Mouse (Mus musculus): ENCODE measurements around the gene Igfbp6.
A peak's percentile ranks its signal among the peaks of the same experiment; 100 is the strongest.
"Not testable (repeated sequence)": the region's sequence is repeated elsewhere in the genome, so short reads cannot be mapped to it uniquely, and the experiment has no call there.

The Igfbp6 gene

DNA sequence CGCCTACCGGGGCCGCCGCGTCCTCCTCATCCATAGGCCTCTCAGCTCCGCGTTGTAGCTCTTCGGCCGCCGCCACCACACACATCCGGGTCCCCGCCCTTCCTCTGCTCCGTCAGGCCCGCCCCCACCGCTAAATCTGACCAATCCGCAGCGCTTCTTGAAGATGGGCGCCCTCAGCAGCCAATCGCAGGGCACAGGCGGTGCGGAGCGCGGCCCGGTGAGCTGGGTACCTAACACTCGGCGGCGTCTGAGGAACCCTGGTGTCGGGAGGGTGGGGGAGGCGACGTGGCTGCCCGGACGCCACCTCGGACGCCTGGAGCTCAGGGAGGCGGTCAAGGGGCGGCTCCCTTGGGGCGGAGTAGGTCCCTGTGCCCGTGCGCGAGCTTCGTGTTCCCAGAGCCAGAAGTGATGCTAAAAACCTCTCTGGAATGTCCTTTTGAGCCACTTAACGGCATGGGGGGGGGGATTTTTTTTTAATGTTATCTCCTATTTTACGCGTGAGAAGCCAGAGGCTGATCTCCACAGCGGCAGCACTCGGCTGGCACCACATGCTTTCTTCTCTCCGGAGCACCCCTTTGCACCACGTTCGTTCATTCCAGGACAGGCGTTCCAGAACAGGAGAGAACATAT is 7.9 kb upstream of the Igfbp6 start, which contains the start of gene Spryd3:
Gene Spryd3 (minus strand): TSS at position 106 of the 630 bp plus-strand sequence.
- peak; percentile 99 for DNase-seq (ENCODE audit: extremely low spot score)

DNA sequence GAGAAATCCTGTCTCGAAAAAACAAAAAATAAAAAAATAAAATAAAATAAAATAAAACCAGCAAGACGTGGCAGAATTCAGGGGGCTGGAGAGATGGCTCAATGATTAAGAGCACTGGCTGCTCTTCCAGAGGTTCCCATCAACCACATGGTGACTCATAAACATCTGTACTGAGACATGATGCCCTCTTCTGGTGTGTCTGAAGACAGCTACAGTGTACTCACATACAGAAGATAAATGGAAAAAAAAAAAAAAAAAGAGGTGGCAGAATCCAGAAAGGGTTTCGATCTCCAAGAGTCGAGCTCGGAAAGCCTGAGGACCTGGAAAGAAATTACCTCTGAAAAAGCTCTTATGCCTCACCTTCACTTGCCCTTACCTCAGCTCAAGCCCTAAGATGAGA is 3.0 kb upstream of the Igfbp6 start:
- DNase-seq (ENCODE audit: extremely low spot score), result no peak

DNA sequence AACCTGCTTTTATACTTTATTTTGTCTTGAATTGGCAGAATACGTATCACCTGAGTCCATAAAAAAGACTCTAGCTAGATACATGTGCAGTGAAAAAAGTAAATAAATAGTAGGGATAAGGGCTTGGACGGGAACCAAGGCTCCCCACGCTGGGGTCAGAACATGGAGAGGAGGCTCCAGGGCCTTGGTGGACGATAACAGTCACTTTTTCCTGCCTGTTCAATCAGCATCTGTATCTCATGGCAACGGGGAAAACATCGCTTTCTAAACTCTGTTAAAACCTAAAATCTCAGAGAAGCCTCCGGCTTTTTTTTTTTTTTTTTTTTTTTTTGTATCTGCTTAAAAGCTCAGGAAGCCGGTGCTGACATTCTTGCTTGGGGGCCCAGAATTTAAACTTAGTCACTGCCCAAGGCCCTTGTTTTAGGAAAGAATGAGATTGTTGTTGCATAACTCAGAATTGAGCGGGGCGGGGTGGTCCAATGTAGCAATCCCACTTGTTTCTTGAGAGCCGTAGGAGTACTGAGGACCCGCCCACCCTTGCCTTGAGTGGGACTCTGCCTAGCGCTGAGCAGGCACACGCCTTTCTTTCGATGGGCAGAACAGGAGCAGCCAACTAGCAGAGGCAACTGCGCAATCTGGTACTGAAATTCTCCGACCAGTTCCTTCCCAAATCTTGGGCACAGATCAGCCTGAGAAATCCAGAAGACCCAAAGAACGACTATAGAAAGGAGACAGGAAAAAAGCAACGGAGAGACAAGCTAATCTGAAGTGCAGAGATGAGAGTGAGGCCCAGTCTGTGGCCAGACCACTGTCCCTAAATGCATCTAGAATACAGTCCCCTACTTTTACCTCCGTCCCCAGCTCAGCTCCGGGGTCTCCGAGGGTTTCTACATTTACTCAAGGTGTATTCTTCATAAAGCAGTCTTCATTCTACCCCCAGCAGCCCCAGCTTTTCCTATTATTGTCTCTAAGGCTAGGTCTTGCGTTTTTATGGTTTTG is 949 bp upstream of the Igfbp6 start:
- no peak for DNase-seq (ENCODE audit: extremely low spot score)

DNA sequence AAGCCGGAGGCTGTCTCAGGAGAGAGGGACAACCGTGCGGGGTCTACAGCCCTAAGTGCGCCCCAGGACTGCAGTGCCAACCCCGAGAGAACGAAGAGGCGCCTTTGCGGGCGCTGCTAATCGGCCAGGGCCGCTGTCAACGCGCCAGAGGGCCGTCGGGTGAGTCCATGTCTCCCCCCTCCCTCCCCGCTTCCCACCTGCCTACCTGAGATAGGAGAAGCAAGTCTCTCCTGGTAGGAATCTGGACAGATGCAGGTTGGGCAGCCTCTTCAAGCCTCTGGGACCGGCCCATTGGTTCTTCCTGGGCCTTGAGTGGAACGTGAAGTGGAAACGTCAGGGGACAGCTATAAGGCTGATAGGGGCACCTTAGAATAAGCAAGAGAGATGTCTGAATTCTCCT is 564 bp downstream of the Igfbp6 start:
- no peak for DNase-seq (ENCODE audit: extremely low spot score)

DNA sequence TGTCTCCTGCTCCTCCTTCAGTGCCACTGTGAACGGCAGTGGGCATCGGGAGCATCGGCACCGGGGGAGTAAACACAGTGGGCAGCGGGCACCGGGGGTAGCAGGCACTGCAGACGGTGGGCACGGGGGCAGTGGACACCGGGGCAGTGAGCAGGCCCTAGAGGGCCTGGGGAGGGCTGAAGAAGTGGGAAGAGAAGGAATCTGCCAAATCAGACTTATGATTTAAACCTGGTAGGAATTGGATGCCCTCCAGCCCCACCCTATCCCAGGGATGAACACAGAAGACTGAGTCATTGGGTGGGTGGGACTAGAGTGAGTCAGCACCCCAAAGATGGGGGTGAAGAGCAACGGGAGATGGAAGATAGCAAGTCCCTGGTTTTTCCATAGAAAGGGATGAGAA is 1.2 kb downstream of the Igfbp6 start:
- no peak for DNase-seq (ENCODE audit: extremely low spot score)

DNA sequence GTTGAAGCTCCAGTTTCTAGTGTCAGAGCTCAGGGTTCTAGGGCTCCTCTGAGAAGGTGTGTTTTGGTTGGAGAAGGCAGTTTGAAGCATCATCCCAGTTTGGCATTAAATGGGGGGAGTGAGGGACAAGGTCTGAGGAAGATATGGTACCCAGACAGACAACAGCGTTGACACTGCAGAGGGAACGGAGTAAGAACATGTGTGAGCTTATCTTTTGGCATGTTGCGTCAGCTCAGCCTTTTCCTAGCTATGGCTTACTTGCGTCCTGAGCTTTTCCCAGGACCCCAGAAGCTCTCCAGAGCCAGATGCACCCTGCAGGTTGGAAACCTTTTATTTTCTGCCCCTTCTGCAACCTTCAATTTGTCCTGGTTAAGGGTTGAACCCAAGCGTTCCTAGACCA is 1.9 kb downstream of the Igfbp6 start:
- DNase-seq (ENCODE audit: extremely low spot score), result no peak

DNA sequence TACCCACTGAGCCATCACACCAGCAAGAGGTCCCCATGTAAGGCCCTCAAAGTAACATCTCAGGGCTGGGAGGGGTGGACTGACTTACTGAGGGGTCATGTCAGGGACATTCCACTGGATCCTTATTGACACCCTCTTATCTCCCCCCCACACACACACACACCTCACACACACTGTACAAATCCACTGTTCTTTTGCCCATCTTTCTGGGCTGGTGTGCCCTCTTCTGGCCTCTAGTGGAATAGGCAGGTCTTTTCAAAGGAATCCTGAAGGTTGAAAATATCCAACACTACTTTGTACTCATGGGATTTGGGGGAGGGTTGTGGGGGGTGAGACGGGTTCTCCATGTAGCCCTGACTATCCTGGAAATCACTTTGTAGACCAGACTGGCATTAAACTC is 2.7 kb downstream of the Igfbp6 start:
- DNase-seq (ENCODE audit: extremely low spot score), result no peak

DNA sequence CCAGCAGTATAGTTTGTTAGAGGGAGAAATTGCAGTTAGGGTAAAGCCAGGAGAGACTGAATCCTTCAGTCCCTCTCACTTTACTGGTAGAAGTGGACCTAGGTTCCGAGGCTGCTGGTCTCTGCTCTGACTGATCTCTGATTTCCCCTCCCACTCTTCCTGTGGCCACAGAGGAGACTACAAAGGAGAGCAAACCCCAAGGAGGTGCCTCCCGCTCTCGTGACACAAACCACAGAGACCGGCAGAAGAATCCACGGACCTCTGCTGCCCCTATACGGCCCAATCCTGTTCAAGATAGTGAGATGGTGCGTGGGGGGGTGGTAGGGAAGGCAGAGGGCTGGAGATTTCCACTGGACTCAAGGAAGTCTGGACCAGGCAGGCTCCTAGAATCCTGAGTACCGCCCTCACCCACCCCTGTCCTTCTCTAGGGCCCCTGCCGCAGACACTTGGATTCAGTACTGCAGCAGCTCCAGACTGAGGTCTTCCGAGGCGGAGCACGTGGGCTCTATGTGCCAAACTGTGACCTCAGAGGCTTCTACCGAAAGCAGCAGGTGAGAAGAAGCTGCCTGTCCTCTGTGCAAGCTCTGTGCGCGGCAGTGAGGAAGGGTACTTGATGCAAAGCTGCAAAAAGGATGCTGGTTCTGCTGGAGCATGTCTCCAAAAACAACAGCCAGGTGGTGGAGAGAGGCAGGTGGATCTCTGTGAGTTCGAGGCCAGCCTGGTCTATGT is 3.7 kb downstream of the Igfbp6 start:
- DNase-seq (ENCODE audit: extremely low spot score), result no peak

DNA sequence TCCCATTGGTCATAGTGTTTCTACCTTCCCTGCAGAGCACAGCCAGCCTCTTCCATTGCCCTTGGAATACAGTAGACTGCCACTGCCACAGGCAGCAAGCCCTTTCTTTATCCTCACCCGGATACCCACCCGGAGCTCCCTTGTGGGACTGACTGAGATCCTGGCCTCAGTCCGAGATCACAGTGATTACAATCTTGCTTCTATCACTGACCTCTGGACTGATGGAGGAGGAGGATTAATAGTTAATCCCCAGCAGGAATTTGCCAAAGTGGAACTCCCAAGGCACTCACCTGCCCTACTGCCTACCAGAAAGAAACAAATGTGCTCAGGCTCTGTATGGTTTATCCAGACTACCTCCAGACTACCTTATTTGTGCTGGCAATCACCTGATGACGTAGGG is 5.4 kb downstream of the Igfbp6 start:
- DNase-seq (ENCODE audit: extremely low spot score), result no peak

DNA sequence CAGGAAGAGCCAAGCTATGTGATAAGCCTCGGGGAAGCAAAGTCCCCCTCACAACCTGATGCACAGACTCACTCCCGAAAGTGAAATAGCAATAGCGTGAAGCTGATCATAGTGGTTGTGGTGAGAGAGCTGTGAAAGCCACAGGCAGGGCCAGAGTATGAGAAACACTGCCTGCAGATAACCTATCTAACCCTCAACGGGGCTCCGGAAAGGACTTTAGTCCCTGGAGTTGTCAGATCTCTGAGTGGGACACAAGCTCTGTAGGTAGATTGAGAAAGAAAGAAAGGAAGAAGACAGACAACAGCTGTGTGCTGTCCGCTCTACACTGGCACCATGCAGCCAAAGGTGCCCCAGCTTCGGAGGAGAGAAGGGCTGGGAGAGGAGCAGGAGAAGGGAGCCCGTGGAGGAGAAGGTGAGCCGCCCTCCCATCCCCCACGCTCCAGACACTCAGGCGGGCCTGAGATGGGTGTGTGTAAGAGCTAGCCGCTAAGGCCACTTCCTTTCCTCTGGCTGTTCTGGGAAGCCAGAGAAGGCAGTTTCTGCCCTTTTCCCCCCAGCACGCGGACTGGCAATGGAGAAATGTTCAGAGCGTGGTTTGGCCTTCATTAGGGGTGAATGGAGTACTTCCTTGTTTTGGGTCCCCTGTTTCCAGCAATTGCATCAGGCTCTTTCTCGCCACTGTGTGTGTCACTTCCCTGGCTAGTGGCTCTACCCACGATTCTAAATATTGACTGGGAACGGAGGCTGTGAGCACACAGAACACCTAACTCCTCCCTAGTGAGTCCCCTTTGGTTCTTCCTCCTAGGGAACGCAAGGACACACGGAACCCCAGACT is 6.4 kb downstream of the Igfbp6 start, which contains the start of gene Soat2:
Gene Soat2 (plus strand): TSS at position 226 of the 835 bp plus-strand sequence.
- DNase-seq (ENCODE audit: extremely low spot score), result no peak

DNA sequence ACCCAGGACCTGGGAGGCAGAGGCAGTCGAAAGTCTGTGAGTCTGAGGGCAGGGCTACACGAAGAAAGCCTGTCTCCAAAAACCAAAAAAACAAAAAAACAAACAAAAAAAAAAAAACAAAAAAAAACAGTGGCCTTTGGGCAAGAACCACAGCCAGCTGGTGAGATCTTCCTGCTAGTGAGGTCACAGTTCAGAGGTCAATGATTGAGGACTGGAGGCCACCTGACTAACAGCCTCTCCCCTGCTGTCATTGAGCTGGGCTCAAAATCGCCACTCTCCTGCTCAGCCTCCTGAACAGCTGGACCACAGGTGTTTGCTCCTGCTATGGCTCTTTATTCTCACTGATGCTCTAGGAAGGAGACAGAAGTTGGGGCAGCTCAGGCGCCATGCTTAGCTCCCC is 8.5 kb downstream of the Igfbp6 start:
- peak; percentile 56 for DNase-seq (ENCODE audit: extremely low spot score)

DNA sequence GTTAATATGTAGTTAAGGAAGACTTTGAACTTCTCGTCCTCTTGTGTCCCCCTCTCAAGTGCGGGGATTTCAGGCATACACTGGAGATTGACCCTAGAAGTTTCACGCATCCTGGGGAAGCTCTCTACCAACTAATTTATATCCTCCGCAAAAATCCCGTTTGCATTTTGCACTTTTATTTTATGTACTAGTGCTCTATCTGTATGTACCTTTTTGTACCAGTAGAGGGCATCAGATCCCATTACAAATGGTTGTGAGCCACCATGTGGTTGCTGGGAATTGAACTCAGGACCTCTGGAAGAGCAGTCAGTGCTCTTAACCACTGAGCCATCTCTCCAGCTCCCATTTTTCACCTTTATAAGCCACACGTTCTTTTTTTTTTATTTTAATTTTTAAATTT is 10.8 kb downstream of the Igfbp6 start:
- not testable (repeated sequence) for DNase-seq (ENCODE audit: extremely low spot score)

DNA sequence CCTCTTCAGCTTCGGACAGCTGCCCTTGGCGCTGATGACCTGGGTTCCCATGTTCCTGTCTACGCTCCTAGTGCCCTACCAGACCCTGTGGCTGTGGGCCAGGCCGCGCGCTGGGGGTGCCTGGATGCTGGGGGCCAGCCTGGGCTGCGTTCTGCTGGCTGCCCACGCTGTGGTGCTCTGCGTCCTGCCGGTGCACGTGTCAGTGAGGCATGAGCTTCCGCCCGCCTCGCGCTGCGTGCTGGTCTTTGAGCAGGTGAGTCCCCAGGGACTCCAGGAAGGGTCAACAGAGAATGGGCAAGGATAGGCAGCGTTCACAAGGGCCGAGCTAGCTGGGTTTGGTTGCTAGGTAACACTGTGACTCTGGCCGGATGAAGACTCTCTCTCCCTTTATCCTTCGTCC is 12.7 kb downstream of the Igfbp6 start:
- no peak for DNase-seq (ENCODE audit: extremely low spot score)

DNA sequence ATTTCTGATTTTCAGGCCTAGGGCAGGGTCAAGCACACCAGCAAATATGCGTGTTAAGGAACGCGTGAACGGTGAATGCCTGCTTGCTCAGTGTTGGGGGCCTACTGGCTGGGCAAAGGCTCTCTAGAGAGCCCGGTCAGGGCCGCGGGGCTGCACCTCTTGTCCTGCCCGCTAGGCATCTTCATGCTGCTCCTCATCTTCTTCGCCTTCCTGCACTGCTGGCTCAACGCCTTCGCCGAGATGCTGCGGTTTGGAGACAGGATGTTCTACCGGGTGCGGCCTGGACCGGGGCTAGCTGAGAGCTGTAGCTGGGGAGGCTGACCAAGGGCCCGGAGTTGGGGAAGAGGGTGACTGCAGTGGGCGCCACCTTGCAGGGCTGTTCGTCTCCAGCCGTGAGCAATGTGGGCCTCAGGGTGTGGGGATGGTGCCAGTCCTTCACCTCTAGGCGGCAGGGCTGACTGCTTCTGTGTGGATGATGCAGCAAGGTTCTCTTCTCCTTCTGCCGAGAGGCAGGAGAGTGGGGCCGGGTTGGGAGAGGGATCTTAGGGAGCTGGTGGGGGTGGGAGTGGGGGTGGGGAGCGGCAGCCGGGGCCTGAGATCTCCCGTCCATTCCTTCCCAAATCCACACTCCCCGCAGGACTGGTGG is 16.4 kb downstream of the Igfbp6 start:
- no peak for DNase-seq (ENCODE audit: extremely low spot score)

DNA sequence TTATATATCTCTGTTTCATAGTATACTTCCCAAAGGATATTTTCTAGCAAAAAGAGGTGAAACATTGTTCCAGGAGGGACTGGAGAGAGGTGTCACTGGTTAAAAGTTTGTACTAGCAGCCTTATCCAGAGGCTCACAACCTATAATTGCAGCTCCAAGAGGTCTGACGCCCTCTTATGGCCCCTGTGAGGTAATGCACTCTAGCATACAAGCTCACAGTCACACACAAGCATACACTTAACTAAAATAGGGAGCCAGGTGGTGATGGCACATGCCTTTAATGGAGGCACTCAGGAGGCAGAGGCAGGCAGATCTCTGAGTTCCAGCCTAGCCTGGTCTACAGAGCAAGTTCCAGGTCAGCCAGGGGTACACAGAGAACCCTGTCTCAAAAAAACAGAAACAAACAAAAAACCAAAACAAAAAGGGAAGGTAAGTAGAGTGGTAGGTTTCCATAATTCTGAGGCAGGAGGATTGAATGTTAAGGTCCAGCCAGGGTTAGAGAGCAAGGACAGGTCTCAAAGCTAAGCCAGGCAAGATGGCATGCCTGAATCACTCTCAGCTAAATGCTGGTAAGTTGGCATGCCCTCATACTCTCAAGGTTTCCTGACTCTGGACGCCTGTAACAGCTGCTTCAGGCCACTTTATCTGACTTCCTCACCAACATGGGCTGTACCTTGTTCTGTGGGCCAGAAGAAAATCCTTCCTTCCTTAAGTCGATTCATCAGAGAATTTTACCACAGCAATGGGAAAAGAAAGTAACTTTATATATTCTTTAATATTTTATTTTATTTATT is 19.9 kb downstream of the Igfbp6 start:
- no peak for DNase-seq (ENCODE audit: extremely low spot score)

DNA sequence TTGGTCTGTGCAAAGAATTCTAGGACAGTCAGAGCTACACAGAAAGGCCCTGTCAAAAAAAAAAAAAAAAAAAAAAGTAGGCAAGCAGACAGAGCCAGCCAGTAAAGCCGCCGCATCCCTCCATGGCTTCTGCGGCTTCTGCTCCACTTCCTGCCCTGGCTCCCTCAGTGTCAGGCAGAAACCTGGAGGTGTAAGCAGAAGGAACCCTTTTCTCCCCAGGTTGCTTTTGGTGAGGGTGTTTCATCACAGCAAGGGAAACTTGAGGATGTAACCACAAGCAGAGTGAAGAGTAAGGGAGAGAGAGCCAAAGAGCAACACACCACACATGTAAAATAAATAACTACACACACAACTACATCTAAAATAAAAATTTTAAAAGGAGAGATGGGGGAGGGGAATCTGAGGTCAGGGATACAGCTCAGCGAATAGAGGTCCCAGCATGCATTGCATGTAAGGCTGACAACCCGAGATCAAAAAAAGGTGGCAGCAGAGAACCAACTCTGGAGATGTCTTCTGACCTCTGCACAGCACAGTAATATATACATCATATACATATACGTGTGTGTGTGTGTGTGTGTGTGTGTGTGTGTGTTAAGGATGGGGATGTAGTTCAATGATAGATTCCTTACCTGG is 21.4 kb downstream of the Igfbp6 start:
- DNase-seq (ENCODE audit: extremely low spot score), result no peak

DNA sequence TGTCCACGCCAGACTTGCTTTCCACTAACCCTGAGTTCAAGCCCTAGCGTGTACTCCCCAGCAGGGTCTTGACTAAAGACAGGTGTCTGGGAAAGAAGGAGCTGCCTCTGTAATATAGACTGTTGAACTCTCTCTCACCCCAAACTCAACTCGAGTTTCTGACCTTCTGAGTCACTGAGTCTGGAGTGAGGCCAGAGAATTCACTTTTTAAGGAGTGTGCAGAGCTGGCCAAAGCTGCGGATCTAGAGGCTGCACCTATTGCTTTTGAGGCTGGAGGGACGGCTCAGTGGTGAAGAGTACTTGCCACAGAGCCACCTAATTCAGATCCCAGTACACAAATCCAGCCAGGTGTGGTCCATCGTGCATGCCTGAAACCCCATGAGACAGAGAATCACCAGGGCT is 23.5 kb downstream of the Igfbp6 start:
- DNase-seq (ENCODE audit: extremely low spot score), result no peak

DNA sequence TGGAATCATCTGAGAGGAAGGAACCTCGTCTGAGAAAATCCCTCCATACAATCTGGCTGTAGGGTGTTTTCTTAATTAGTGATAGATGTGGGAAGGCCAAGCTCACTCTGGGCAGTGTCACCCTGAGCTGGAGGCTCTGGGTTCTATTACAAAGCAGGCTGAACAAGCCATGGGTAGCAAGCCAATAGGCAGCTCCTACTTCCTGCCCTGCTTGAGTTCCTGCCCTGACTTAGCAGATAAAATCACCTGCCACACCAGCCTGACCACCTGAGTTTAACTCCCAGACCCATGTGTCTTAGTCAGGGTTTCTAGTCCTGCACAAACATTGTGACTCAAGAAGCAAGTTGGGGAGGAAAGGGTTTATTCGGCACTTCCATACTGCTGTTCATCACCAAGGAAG is 24.9 kb downstream of the Igfbp6 start:
- DNase-seq (ENCODE audit: extremely low spot score), result no peak

DNA sequence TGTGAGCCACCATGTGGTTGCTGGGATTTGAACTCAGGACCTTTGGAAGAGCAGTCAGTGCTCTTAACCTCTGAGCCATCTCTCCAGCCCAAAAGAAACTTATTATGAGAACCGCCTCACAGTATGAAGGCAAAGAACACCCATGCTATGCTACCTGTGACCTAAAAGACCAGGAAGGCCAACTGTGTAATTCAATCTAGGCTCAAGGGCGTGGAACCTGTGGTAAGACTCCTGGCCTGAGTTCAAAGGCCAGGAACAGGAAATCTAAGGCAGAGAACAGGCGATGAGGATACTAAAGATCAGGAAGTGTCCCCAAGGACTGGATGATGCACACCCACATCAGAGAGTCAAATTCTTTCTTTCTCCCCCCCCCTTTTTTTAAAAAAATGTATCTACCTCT is 29.4 kb downstream of the Igfbp6 start:
- no peak for DNase-seq (ENCODE audit: extremely low spot score)
